Mouse (Mus musculus) gastrocnemius, adult 2 months (tissue): ENCODE results near the gene Zcchc24. TPM values are rescaled to one million over a fixed set of nuclear protein-coding genes. Genes with fewer than 3 reads are reported as not detected.

Source experiments
- DNase-seq: peaks from one replicate; pipeline ENCODE4 v3.0.0; 2022
- H3K27ac ChIP-seq: fragments of 200-600 bp; 2 replicates; pipeline ENCODE4 v1.8.1; 2022; ENCODE audit warnings: mild to moderate bottlenecking
- H3K4me3 ChIP-seq: fragments of 200-600 bp; 2 replicates; pipeline ENCODE4 v1.8.1; 2022; ENCODE audit warnings: mild to moderate bottlenecking, moderate library complexity
- CTCF ChIP-seq: fragments of 200-600 bp; IDR thresholded peaks from 2 replicates; pipeline ENCODE4 v1.8.1; 2022; ENCODE audit warnings: antibody characterized with exemption, mild to moderate bottlenecking, moderate library complexity
- intact Hi-C: fragments of 180-260 bp; cut with DNase I; formaldehyde crosslinking; loops from one replicate; pipeline ENCODE4 v1.15.1; 2025
- total RNA-seq, 2 experiments: library from RNA; stranded (reverse); gene quantifications; 2 replicates each; pipeline ENCODE4 v1.2.3; 2021

Gene Zcchc24
- total RNA-seq, 2 experiments from 2014 or later, result 40.6 to 59.3 TPM

GRCm38 (mm10) chr14:25720962-25721707 is 47.7 kb downstream of the Zcchc24 start:
- H3K27ac ChIP-seq, result no peak overlapping the region
- intact Hi-C loops, result no loop called here
- DNase-seq, result no peak
- H3K4me3 ChIP-seq, result no peak overlapping the region
- TF ChIP-seq CTCF, result no peak

GRCm38 (mm10) chr14:25719371-25719770 is 49.5 kb downstream of the Zcchc24 start:
- Histone ChIP-seq H3K4me3 (no peak overlapping the region), H3K27ac (peak overlapping the region; percentile 64)
- DNase-seq, result no peak
- intact Hi-C loops, result no loop called here
- no peak for TF ChIP-seq CTCF

- Histone ChIP-seq H3K27ac (peak overlapping the region; percentile 64), H3K4me3 (no peak overlapping the region)
- no peak for TF ChIP-seq CTCF
- peak; percentile 63 for DNase-seq
- intact Hi-C loops, result no loop called here
These were observed 50.4 kb downstream of the Zcchc24 start for GRCm38 (mm10) chr14:25718471-25718870.

DNA sequence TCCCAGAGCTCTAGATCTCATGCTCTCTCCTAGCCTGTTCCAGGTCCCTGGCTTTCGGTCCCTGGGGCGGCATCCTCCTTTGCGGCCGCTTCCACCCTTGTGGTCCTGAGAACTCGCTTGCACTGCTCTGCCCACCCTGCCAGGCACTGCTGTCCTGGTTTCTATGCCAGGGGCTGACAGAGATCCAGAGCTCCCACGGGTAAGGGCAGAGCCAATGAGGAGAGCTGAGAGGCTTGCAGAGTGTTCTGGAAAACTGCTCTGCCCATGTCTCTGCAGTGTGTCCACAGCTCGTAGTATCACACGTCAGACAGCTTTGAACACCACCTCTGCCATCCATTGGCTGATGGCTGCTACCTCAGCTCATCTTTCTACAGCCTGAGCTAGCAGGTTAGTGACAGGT is 51.1 kb downstream of the Zcchc24 start:
- peak; percentile 45 for DNase-seq
- Histone ChIP-seq H3K4me3 (no peak overlapping the region), H3K27ac (peak overlapping the region; percentile 64)
- intact Hi-C loops, result no loop called here
- no peak for TF ChIP-seq CTCF

- peak overlapping the region; percentile 43; the same call in 1 of the 2 replicates for H3K27ac ChIP-seq
- H3K4me3 ChIP-seq, result no peak overlapping the region
- no peak for TF ChIP-seq CTCF
- no peak for DNase-seq
- intact Hi-C loops, result no loop called here
These were observed 52.3 kb downstream of the Zcchc24 start for GRCm38 (mm10) chr14:25716528-25716927.

DNA sequence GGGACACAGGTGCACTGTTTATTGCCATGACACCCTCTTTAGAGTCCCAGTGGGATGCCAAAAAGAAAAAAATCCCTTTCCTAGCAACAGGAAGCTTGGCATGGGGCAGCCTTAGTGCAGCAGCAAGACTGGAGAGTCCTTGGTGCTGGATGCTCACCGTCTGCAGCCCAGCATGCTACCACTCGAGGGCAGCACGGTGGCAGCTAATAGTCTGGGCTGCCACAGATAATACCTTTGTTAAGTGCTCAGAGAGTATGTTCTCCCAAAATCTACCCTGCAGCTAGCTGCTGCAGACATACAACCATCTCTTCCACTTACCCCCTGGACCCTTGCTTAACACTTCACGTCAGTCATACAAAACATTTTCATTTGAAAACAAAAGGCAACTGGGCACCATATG is 55.4 kb downstream of the Zcchc24 start:
- intact Hi-C loops, result no loop called here
- peak; percentile 27 for DNase-seq
- peak; percentile 51 for TF ChIP-seq CTCF
- Histone ChIP-seq H3K4me3 (no peak overlapping the region), H3K27ac (no peak overlapping the region)

DNA sequence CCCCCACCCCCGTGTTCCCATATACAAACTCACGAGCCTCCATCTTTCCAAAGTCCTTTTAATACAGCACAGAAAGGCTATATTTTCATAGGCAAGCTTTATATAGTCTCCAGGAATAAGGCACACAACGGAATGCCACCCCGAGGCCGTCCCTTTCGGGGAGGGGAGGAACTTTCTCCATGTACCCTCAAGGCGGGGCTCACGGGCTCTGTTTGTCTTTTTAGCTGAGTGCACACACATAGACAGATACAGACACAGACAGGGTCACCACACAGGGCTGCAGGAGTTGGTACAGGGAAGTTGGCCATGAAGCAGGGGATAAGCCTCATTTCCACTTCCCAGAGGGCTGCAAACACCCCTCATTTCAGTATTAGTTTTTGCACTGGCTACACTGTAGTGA is 57.2 kb downstream of the Zcchc24 start:
- intact Hi-C loops, result no loop called here
- H3K27ac ChIP-seq, result peak overlapping the region; percentile 88; the same call in 1 of the 2 replicates
- no peak for TF ChIP-seq CTCF
- H3K4me3 ChIP-seq, result no peak overlapping the region
- DNase-seq, result peak; percentile 15

- intact Hi-C loops, result no loop called here
- DNase-seq, result peak; percentile 19
- Histone ChIP-seq H3K4me3 (no peak overlapping the region), H3K27ac (peak overlapping the region; percentile 88)
- TF ChIP-seq CTCF, result no peak
These were observed 57.7 kb downstream of the Zcchc24 start for GRCm38 (mm10) chr14:25711177-25711576.

GRCm38 (mm10) chr14:25710681-25711080 is 58.2 kb downstream of the Zcchc24 start:
- intact Hi-C loops, result no loop called here
- Histone ChIP-seq H3K27ac (peak overlapping the region; percentile 88), H3K4me3 (no peak overlapping the region)
- TF ChIP-seq CTCF, result no peak
- no peak for DNase-seq

DNA sequence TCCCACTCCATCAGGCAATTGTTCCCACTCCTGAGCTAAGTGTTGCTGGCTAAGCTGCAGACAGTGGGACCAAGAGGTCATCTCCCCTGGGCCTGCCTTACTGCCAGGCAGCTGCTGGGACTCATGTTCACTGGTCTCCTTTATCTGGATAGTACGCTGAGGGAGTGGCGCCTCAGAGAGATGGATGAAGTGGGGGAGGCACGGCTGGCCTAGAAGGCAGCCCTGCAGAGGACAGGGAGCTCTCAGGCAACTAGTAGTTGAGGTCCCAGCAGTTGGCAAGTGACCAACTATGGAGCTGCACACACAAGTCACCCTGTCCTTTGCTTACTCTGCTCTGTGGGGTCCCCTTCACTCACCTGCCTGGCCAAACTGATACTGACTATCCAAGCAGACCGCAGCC is 58.8 kb downstream of the Zcchc24 start:
- no peak overlapping the region for H3K4me3 ChIP-seq
- no peak for TF ChIP-seq CTCF
- intact Hi-C loops, result no loop called here
- DNase-seq, result peak; percentile 55
- H3K27ac ChIP-seq, result peak overlapping the region; percentile 88

DNA sequence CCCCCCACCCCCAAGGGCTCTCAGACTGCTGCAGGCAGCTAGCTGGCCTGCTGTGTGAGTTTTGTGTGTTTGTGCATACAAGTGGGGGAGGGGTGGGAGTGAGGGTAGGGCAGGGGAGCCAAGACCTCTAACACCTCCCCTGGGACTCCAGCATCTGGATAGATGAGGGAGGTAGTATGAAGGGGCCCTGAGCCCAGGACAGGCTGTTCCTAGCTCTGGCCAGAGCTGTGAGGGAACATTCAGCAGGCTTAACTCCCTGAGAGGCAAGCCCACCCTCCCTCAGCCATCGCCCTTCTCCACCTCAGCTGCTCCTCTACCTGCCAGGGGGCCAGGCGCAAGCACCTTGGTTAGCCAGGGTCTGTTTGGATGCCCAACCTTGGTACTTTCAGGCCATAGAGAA is 59.9 kb downstream of the Zcchc24 start:
- DNase-seq, result peak; percentile 70
- TF ChIP-seq CTCF, result no peak
- no peak overlapping the region for H3K4me3 ChIP-seq
- intact Hi-C loops, result loop anchor here (5.0 kb wide), 1 partner anchor 93 kb away; no protein-coding TSS in a partner anchor
- H3K27ac ChIP-seq, result peak overlapping the region; percentile 88

DNA sequence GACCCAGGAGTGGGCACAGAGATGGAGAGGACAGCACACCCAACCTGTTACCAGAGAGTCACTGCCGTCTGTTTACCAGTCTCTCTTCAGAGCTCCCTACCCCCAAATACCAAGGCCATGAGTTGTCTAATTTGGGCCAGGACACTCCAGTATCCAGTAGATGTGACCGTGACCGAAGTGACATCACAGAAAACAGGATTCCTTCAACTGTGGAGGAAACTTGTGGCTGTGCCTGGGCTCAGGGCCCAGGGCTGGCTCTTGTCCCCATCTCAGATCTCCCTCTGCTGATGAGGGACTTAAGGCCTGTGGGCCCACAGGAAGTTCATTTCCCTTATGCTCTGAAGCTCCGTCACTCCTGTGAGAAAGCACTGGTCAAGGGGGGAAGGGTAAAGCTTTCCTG is 60.4 kb downstream of the Zcchc24 start:
- no peak for TF ChIP-seq CTCF
- no peak overlapping the region for H3K4me3 ChIP-seq
- intact Hi-C loops, result loop anchor here (5.0 kb wide), 1 partner anchor 94 kb away; no protein-coding TSS in a partner anchor
- H3K27ac ChIP-seq, result peak overlapping the region; percentile 88
- peak; percentile 86 for DNase-seq

- H3K4me3 ChIP-seq, result no peak overlapping the region
- intact Hi-C loops, result loop anchor here (5.0 kb wide), 1 partner anchor 95 kb away; no protein-coding TSS in a partner anchor
- DNase-seq, result peak; percentile 70
- peak; percentile 78 for TF ChIP-seq CTCF
- H3K27ac ChIP-seq, result peak overlapping the region; percentile 88
These were observed 61.1 kb downstream of the Zcchc24 start for GRCm38 (mm10) chr14:25707691-25708181.
